Mouse (Mus musculus) T-helper 17 cell (primary cell): Measurements from ENCODE around the gene BC049762.

Source experiments
- in situ Hi-C, 2 experiments: fragments of 300-600 bp; cut with MboI, MseI; formaldehyde crosslinking; loops; 1 replicate in 1 of 2; 2 replicates in 1 of 2; pipeline ENCODE4 v1.15.1; 2025; ENCODE audit warnings: high pct_unique_total_duplicates in 2 of 2

Gene BC049762

DNA sequence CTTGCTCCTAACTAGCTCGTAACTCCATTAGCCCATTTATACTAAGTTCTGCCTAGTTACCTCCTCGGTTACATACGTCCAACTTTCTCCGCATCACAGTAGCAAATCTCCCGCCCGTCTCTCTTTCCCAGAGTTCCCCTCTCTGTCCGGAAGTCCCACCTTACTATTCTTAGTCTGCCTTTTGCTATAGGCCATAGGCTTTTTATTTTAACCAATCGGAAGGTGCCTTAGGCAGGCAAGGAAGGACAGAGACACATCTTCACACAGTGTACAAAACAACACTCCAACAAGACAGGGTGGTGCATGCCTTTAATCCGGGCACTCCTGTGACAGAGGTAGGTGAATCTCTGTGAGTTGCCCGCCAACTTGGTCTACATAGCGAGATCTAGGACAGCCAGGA is 42.5 kb downstream of the BC049762 start, which contains the start of gene Gm12569:
Gm12569 (plus strand) TSS at position 166 of the 400 bp plus-strand sequence.
- in situ Hi-C loops, result no loop called here

DNA sequence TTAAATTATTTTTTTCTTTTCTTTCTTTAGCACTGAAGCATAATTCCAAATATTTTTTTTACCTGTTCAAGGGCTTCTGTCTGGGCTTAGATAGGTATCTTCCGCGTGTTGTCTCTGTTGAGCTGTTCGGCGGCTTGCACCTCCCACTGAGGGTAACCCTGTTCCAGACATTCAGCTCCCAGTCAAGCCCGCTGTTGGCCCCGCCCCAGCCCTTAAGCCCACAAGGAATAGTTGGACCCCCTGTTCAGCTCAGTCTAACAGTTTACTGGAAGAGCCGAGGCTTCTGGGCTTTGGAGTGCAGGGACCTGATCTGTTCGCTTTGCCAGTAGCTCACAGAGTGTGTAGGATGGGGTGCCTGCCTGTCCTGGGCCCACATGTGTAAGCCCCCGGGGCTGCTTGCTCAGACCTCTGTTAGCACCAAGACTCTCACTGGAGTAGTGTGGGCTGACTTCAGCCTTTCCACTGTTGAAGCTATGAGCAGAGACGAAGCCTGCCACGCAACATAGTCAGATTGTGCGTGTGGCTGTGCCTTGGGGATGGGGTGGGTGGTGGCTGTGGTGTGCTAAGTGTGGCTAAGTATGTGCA is 43.4 kb downstream of the BC049762 start:
- in situ Hi-C loops, result no loop called here

DNA sequence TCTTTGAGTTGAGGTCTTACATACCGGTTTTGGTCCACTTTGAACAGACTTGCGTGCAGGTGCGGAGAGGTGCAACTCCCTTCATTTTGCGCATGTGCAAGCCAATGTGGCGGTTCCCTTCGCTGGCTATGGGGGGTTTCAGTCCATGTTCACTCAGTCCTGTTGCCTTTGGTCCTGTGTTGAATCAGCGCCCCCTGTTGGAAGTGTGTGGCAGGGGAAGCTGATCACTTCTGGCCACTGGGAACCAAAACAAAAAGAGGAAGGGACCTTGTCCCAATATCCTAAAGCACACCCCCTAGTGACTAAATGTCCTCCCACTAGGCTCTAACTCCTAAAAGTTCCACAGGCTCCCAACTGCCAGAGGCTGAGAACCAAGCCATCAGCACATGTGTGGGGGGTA is 48.8 kb downstream of the BC049762 start:
- in situ Hi-C loops, result no loop called here

DNA sequence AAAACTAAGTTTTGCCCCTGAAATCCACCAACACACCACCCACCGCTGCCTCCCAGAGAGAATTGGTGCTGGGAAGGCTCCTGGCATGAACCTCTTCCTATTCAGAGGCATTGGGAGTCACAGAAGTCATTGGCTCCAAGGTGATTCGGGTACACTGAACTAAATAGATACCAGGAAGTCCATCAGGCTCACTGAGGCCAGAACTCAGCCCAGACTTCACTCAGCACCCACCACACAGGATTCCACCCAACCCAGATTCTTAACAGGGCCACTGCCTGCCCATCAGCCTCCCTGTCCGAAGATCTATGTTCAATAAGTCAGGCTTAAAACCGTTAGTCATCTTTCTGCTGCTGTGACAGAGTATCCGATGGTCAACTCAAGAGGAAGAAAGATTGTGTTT is 51.4 kb downstream of the BC049762 start:
- in situ Hi-C loops, result no loop called here

DNA sequence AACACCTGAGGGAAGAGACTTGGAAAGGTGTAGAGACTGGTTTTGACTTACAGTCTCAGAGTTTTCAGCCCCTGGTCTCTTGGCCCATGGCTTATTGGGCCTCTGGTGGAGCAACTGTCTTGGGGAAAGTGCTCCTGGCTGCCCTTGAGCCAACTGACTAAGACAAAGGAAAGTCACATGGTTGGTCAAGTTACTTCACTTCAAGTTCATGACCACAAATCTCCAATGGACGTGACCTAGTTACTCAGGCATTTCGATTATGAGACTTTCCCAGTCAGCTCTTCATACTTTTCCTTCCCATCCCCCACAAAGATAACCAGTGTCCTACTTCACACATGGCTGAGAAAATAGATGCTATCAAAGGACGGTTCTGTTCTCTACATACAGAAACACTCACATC is 55.1 kb downstream of the BC049762 start:
- in situ Hi-C loops, result no loop called here
